Mouse (Mus musculus) intestine, embryonic 14.5 days (tissue): ENCODE data around the gene Adsl. TPM values are rescaled to one million over a fixed set of nuclear protein-coding genes. Genes with fewer than 3 reads are reported as not detected.
A peak's percentile ranks its signal among the peaks of the same experiment; 100 is the strongest.

ENCODE experiments used
- ATAC-seq: fragments of 200-750 bp; cut with Nextera tagmentation; replicated peaks from 2 replicates; pipeline ENCODE4 v1.8.0; 2017; ENCODE audit warnings: low read depth, moderate number of reproducible peaks, moderate TSS enrichment, moderate library complexity; ENCODE audit not compliant: low FRiP score, low TSS enrichment
- DNase-seq: peaks from one replicate; pipeline ENCODE4 v3.0.0-alpha.2; 2018; ENCODE audit warnings: low spot score
- H3K27ac ChIP-seq: fragments of 300-500 bp; sonication (generic); 2 replicates; pipeline ENCODE4 v1.5.1; 2014; ENCODE audit warnings: low read depth, mild to moderate bottlenecking, control low read depth
- H3K27me3 ChIP-seq: fragments of 300-500 bp; sonication (generic); replicated peaks from 2 replicates; pipeline ENCODE4 v1.6.1; 2014; ENCODE audit warnings: low read length, control low read depth; ENCODE audit not compliant: control insufficient read depth, insufficient read depth
- H3K36me3 ChIP-seq: fragments of 300-500 bp; sonication (generic); 2 replicates; pipeline ENCODE4 v1.6.1; 2014; ENCODE audit warnings: low read length, control low read depth; ENCODE audit not compliant: control insufficient read depth, insufficient read depth
- H3K4me1 ChIP-seq: fragments of 300-500 bp; sonication (generic); replicated peaks from 2 replicates; pipeline ENCODE4 v1.6.1; 2014; ENCODE audit warnings: low read length, control low read depth, mixed read lengths; ENCODE audit not compliant: control insufficient read depth, insufficient read depth
- H3K4me2 ChIP-seq: fragments of 300-500 bp; sonication (generic); 2 replicates; pipeline ENCODE4 v1.6.1; 2014; ENCODE audit warnings: low read length
- H3K4me3 ChIP-seq: fragments of 300-500 bp; sonication (generic); 2 replicates; pipeline ENCODE4 v1.5.1; 2014; ENCODE audit warnings: low read depth, low read length, control low read depth, mixed read lengths
- H3K9ac ChIP-seq: fragments of 300-500 bp; sonication (generic); 2 replicates; pipeline ENCODE4 v1.6.1; 2014; ENCODE audit warnings: mild to moderate bottlenecking, low read length
- H3K9me3 ChIP-seq: fragments of 300-500 bp; sonication (generic); 2 replicates; pipeline ENCODE4 v1.6.1; 2016; ENCODE audit warnings: low read length, control low read depth; ENCODE audit not compliant: control insufficient read depth
- WGBS: fragments of 180-500 bp; shearing (Covaris S2); extraction: QIAGEN DNeasy Blood & Tissue Kit; methylation state at CpG from one replicate; pipeline ENCODE4 v1.1.7; 2014; 5-methylcytosine and 5-hydroxymethylcytosine counted together
- polyA plus RNA-seq: library from polyadenylated mRNA; unstranded; fragments of >200 nt; fragmentation: Nextera tagmentation; extraction: Ambion mirVana; gene quantifications from 2 replicates; pipeline ENCODE4 v1.2.1, GENCODE M21; 2014

The Adsl gene
- polyA plus RNA-seq, 1 experiment from 2014 or later = 175 TPM

DNA sequence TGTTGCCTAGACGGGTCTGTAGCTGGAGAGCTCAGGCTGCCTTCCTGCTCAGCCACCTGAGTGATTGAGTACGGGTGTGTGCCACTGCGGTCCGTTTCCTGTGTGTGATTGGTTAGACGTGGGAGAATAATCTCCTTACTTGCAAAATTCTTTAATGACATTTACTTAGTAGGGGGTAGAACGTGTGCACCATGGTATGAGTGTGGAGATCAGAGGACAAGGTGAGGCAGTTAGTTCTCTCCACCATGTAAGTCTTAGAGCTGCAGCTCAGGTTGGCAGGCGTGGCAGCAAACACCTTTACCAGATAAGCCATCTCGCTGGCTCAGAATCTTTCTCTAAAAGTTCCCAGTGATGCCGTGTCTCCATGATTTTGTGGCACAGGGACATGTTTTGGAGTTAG is 5.7 kb downstream of the Adsl start:
- H3K9me3 ChIP-seq = no peaks in the 10 kb centered on the region
- peaks cover 70% of the 10 kb centered on the region for H3K36me3 ChIP-seq
- 87% methylated on average over 9 of the region's 9 CpGs for WGBS
- H3K27me3 ChIP-seq = no peaks in the 10 kb centered on the region
- ATAC-seq (no peak), DNase-seq (no peak)
- H3K4me2 ChIP-seq = no peak overlapping the region
- H3K9ac ChIP-seq = no peak overlapping the region
- peaks cover 5% of the 10 kb centered on the region; the same call in 1 of the 2 replicates for H3K4me1 ChIP-seq
- no peak overlapping the region for H3K4me3 ChIP-seq
- no peak overlapping the region for H3K27ac ChIP-seq

DNA sequence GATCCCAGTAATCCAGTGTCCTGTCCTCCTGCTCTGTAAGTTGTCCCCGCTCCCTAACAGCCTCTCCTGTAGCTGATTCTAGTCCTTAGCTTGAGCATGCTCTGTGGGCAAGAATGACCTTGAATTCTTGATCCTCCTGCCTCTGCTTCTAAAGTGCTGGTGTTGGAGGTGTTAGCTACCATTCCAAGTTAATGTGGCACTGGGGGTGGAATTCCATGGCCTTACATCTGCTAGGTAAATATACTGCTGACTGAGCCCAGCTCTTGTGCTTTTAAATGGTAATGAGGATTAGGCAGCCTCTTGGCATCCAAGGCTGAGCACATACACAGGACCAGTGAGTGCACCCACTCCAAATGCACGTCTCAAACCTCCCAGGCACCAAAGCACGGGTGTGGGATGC is 6.6 kb downstream of the Adsl start:
- Histone ChIP-seq H3K27me3 (no peaks in the 10 kb centered on the region), H3K36me3 (peaks cover 79% of the 10 kb centered on the region), H3K9ac (no peak overlapping the region), H3K27ac (no peak overlapping the region), H3K4me3 (no peak overlapping the region), H3K4me1 (no peaks in the 10 kb centered on the region), H3K4me2 (no peak overlapping the region), H3K9me3 (no peaks in the 10 kb centered on the region)
- 77% methylated on average over 3 of the region's 3 CpGs for WGBS
- no peak for ATAC-seq
- no peak for DNase-seq

DNA sequence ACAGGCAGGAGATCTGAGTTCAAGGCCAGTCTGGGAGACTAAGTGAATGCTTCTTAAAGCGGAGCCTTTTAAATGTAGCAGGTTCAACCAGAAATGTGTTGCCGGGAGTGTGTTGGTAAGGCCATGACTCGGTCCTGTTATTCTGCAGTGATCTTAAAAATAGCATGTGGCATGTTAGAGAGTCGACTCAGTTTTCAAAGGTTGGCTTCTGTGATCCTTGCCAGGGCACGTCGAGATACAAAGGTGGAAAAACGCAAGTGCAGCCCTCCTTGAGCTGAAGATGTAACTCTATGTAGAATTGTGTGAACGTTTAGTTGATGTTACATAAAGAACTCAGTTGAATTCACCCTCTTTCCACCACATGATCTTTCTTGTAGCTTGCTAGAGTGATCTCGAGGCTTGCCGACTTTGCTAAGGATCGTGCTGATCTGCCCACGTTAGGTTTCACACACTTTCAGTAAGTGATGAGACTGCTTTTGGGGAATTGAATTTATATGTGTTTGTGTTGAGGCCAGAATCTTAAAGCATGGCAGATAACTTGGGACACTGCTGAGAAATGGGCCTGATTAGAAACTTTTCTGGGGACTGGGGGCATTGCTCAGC is 7.6 kb downstream of the Adsl start:
- H3K4me3 ChIP-seq = no peak overlapping the region
- no peak for ATAC-seq
- H3K27ac ChIP-seq = no peak overlapping the region
- no peak for DNase-seq
- no peaks in the 10 kb centered on the region for H3K27me3 ChIP-seq
- H3K9me3 ChIP-seq = no peaks in the 10 kb centered on the region
- WGBS = 94% methylated on average over 12 of the region's 12 CpGs
- H3K36me3 ChIP-seq = peaks cover 90% of the 10 kb centered on the region
- no peak overlapping the region for H3K4me2 ChIP-seq
- H3K4me1 ChIP-seq = no peaks in the 10 kb centered on the region
- H3K9ac ChIP-seq = no peak overlapping the region

DNA sequence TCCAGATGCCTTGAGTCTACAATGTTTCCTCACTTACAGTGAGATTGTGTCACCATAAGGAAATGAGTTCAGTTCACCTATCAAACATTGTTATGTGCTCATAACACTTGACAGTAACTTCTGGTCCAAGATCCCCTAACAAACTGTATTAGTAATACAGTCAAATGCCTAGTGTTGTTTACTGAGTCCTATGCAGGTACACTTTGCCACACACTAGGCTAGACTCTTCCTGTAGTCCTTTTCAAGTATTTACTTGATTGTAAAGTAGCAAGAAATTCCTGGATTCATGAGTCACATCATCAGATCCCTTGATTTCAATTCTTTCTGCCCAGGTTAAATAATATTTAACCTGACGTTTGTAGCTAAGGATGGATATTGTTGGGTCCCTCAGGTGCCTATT is 21.1 kb downstream of the Adsl start:
- no peak overlapping the region for H3K27ac ChIP-seq
- H3K9ac ChIP-seq = no peak overlapping the region
- H3K4me1 ChIP-seq = no peaks in the 10 kb centered on the region
- 90% methylated on average over 1 of the region's 1 CpGs for WGBS
- no peak for ATAC-seq
- no peaks in the 10 kb centered on the region for H3K9me3 ChIP-seq
- no peak overlapping the region for H3K4me3 ChIP-seq
- peaks cover 57% of the 10 kb centered on the region for H3K36me3 ChIP-seq
- DNase-seq = no peak
- H3K27me3 ChIP-seq = no peaks in the 10 kb centered on the region
- no peak overlapping the region for H3K4me2 ChIP-seq

DNA sequence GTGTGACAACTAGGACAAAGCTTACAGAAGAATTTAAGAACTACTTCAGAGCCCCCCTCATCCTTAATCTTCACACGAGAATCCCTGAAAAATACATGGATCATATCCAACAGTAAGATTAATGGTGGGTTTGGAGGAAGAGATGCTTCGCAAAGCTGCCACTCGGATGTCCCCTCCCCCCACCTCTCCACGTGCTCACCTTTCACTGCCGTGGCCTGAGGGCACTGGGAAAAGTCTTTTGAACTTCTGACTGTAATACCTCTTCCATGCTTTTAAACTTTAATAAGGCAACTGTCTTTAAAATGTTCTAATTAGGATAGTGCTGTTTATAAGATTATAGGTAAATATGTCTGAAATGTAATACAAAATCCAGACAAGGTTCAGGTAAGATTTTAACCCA is 26.0 kb downstream of the Adsl start:
- no peak overlapping the region for H3K4me2 ChIP-seq
- peaks cover 13% of the 10 kb centered on the region for H3K36me3 ChIP-seq
- DNase-seq (no peak), ATAC-seq (no peak)
- no peak overlapping the region for H3K9ac ChIP-seq
- no peaks in the 10 kb centered on the region for H3K9me3 ChIP-seq
- H3K4me1 ChIP-seq = peaks cover 7% of the 10 kb centered on the region; the same call in 1 of the 2 replicates
- no peak overlapping the region for H3K4me3 ChIP-seq
- no peak overlapping the region for H3K27ac ChIP-seq
- H3K27me3 ChIP-seq = no peaks in the 10 kb centered on the region
- 45% methylated on average over 5 of the region's 5 CpGs for WGBS

DNA sequence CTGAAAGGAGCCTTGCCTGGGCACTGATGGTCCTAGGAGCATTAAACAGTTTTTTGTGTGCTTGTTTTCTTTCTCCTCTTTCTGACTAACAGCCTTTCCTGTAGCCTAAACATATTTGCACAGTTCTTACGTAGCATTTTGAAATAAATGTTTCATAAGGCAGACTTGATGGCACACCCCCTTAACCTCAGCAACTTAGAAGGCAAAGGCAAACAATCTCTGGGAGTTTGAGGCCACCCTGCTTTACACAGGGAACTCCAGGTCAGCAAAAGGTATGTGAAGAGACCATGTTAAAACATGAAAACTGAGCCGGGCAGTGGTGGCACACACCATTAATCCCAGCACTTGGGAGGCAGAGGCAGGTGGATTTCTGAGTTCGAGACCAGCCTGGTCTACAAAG is 27.4 kb downstream of the Adsl start:
- no peak overlapping the region for H3K27ac ChIP-seq
- H3K4me2 ChIP-seq = no peak overlapping the region
- H3K4me3 ChIP-seq = no peak overlapping the region
- H3K27me3 ChIP-seq = no peaks in the 10 kb centered on the region
- no peak overlapping the region for H3K9ac ChIP-seq
- ATAC-seq (no peak), DNase-seq (no peak)
- no peaks in the 10 kb centered on the region for H3K9me3 ChIP-seq
- H3K36me3 ChIP-seq = no peaks in the 10 kb centered on the region
- 84% methylated on average over 3 of the region's 3 CpGs for WGBS
- peaks cover 10% of the 10 kb centered on the region for H3K4me1 ChIP-seq

DNA sequence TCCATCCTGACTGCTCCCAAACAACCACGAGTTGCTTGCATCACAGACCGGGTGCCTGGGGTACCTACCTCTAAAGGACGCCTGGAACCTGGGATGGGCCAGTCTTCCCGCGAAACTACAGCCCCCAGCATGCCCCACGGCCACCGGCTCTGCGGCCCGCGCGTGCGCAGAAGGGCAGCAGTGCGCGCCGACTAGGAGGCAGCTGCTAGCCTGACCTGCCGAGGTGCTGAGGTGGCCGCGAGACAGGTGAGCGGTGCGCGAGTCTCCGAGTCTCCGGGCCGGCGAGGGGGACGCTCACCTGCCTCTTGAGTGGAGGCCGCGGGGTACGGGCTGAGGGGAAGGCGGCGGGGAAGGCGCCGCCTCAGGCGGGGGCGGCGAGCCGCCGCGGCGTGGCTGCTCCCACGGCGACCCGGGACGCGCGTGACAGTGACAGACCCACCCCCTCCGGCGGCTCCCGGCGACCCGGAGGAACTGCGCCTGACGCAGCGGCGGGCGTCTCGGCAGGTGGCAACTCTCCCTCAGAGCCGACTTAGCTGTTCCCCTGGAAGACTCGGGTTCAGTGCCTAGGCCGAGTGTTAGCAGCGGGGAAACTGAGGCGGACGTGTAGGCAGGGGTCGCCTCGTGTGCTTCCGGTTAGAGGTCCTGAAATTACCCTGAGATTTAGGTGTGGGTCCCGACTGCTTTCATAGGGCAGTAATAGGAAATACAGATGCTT is 29.5 kb downstream of the Adsl start, which contains the start of gene Sgsm3:
TSS of gene Sgsm3 (plus strand) at position 146 of the 715 bp plus-strand sequence.
- H3K9me3 ChIP-seq = no peaks in the 10 kb centered on the region
- no peaks in the 10 kb centered on the region for H3K36me3 ChIP-seq
- H3K4me2 ChIP-seq = peak within 1 kb of the TSS; percentile 77
- no peaks in the 10 kb centered on the region for H3K27me3 ChIP-seq
- no peak within 1 kb of the TSS for H3K27ac ChIP-seq
- ATAC-seq = peak; percentile 92
- H3K4me3 ChIP-seq = peak within 1 kb of the TSS; percentile 80
- peak within 1 kb of the TSS; percentile 70 for H3K9ac ChIP-seq
- DNase-seq = peak; percentile 91
- H3K4me1 ChIP-seq = peaks cover 10% of the 10 kb centered on the region
- under 1% methylated on average over 61 of the region's 67 CpGs for WGBS

DNA sequence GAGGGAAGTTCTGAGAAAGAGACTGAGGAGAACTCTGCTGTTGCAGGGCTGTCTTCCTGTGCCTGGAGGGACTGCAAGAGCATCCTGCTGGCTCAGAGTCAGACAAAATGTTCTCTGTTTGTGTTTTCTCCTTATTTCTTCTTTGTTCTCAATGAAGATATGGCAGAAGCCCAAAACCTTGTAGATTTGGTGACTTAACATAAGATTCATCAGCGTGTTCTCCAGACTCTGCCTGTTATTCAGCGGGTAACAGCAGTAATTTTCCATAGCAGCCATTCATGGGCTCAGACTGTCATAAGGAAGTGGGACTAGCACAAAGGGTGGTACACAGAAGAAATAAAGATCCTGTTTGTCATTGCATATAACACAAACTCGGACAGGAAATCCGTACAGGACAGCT is 31.3 kb downstream of the Adsl start:
- DNase-seq (no peak), ATAC-seq (no peak)
- no peak overlapping the region for H3K4me2 ChIP-seq
- H3K27me3 ChIP-seq = no peaks in the 10 kb centered on the region
- 70% methylated on average over 4 of the region's 4 CpGs for WGBS
- no peaks in the 10 kb centered on the region for H3K9me3 ChIP-seq
- no peak overlapping the region for H3K4me3 ChIP-seq
- peaks cover 10% of the 10 kb centered on the region for H3K4me1 ChIP-seq
- H3K36me3 ChIP-seq = no peaks in the 10 kb centered on the region
- H3K27ac ChIP-seq = no peak overlapping the region
- H3K9ac ChIP-seq = no peak overlapping the region

DNA sequence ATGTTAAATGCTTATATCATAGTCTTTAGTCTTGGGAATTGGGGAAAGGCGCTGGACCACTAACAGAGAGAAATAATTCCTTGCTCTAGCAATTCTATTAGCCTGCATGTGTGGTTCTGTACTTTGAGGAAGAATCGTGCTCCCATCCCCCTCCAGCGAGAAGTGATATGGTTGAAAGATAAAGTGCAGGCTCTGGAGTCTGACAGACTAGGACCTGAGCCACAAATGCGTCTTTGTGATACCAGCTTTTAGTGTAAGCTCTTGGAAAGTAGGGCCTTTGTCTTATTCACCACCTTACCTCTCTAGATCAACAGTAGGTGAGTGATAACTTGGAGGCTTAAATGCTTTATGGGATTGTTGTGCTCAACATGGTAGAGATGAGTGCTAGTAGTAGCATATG is 32.9 kb downstream of the Adsl start:
- WGBS = 79% methylated on average over 4 of the region's 4 CpGs

More for the DNA sequence above, 32.9 kb downstream of the Adsl start:
- Histone ChIP-seq H3K36me3 (no peaks in the 10 kb centered on the region), H3K27me3 (no peaks in the 10 kb centered on the region), H3K4me2 (no peak overlapping the region), H3K9me3 (no peaks in the 10 kb centered on the region), H3K27ac (no peak overlapping the region), H3K9ac (no peak overlapping the region), H3K4me3 (no peak overlapping the region), H3K4me1 (peaks cover 10% of the 10 kb centered on the region)
- DNase-seq (no peak), ATAC-seq (no peak)
